Mouse (Mus musculus) liver, embryonic 15.5 days (tissue): ENCODE measurements around the gene Sgms1. TPM values are rescaled to one million over a fixed set of nuclear protein-coding genes. Genes with fewer than 3 reads are reported as not detected.
"Not testable (repeated sequence)": the region's sequence is repeated elsewhere in the genome, so short reads cannot be mapped to it uniquely, and the experiment has no call there.

Experiments used
- ATAC-seq: fragments of 200-750 bp; cut with Nextera tagmentation; 2 replicates; pipeline ENCODE4 v1.8.0; 2017; ENCODE audit warnings: moderate number of reproducible peaks, mild to moderate bottlenecking, moderate library complexity; ENCODE audit not compliant: insufficient read depth
- H3K27ac ChIP-seq: fragments of 300-500 bp; sonication (generic); replicated peaks from 2 replicates; pipeline ENCODE4 v1.5.1; 2015; ENCODE audit warnings: mild to moderate bottlenecking, inconsistent platforms
- H3K27me3 ChIP-seq: fragments of 300-500 bp; sonication (generic); 2 replicates; pipeline ENCODE4 v1.6.1; 2015; ENCODE audit warnings: mild to moderate bottlenecking, inconsistent platforms
- H3K36me3 ChIP-seq: fragments of 300-500 bp; sonication (generic); replicated peaks from 2 replicates; pipeline ENCODE4 v1.6.1; 2015; ENCODE audit warnings: moderate library complexity, mild to moderate bottlenecking, inconsistent platforms
- H3K4me1 ChIP-seq: fragments of 300-500 bp; sonication (generic); replicated peaks from 2 replicates; pipeline ENCODE4 v1.6.1; 2015; ENCODE audit warnings: inconsistent platforms
- H3K4me2 ChIP-seq: fragments of 300-500 bp; sonication (generic); 2 replicates; pipeline ENCODE4 v1.6.1; 2015; ENCODE audit warnings: moderate library complexity, mild to moderate bottlenecking, inconsistent platforms
- H3K4me3 ChIP-seq: fragments of 300-500 bp; sonication (generic); replicated peaks from 2 replicates; pipeline ENCODE4 v1.5.1; 2015; ENCODE audit warnings: mild to moderate bottlenecking, inconsistent platforms
- H3K9ac ChIP-seq: fragments of 300-500 bp; sonication (generic); 2 replicates; pipeline ENCODE4 v1.6.1; 2015; ENCODE audit warnings: moderate library complexity, mild to moderate bottlenecking, inconsistent platforms
- H3K9me3 ChIP-seq: fragments of 300-500 bp; sonication (generic); replicated peaks from 2 replicates; pipeline ENCODE4 v1.6.1; 2016; ENCODE audit warnings: inconsistent platforms
- WGBS: fragments of 180-500 bp; shearing (Covaris S2); methylation state at CpG from one replicate; pipeline ENCODE4 v1.1.7; 2015; ENCODE audit warnings: mixed read lengths; ENCODE audit not compliant: insufficient replicate concordance; 5-methylcytosine and 5-hydroxymethylcytosine counted together
- polyA plus RNA-seq: library from polyadenylated mRNA; unstranded; fragments of >200 nt; fragmentation: Nextera tagmentation; extraction: Ambion mirVana; gene quantifications from 2 replicates; pipeline ENCODE4 v1.2.1, GENCODE M21; 2015

Sgms1 gene
- polyA plus RNA-seq, 1 experiment from 2014 or later = 24.8 TPM

DNA sequence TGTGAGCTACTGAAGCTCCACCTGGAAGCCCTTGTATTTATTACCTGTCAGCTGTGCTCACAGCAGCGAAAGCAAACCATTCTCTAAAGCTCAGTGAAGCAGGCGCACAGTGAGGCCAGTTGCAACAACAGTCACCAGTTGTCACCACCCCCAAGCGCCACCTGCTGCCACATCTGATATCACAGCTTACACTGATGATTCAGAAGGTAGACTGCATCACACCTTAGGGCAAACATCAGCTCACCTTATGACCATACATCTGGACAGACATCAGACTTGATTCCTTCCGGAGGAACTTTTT, 69.2 kb downstream of the Sgms1 start:
- Histone ChIP-seq H3K4me3 (no peak overlapping the region), H3K4me1 (peaks cover 39% of the 10 kb centered on the region), H3K9me3 (no peaks in the 10 kb centered on the region), H3K27ac (no peak overlapping the region), H3K9ac (no peak overlapping the region), H3K27me3 (no peaks in the 10 kb centered on the region), H3K4me2 (peak overlapping the region; percentile 11; the same call in 1 of the 2 replicates), H3K36me3 (no peaks in the 10 kb centered on the region)
- 43% methylated on average over 4 of the region's 4 CpGs for WGBS
- ATAC-seq = peak; percentile 56

DNA sequence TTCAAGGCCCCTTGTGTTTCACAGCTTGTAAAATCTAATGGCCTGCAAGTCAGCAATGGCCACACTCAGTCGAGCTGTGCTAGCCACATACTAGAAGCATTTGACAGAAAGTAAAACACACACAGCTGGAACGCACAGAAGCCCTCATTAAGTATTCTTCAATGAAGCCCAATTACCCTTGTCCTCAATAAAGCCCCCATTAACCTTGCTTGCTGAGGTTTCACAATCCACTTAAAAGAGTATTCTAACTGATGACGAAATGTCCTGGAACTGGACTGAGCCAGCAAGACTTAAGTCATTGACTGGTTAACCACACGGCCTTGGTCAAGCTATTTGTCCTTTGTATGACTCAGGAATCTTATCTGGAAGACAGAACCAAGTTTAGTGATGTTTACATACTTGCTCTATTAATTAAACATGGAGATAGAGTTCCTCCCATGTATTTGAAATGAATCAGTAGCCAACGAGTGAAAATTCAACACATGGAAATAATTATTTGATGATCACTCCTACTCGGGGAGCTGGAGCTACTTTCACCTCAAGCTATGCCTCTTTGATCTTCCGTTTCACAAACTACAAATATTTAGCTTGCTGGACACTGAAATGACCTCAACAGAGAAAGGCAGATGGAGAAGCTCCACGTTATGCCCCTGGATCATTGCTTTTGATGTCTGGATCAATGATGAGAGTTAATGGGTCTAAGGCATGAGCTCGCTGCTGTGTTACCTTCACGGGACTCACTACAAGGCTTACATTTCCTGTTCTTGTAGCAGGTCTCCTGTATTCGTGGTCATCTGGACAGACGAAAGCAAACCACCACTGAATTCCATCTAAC, 69.8 kb downstream of the Sgms1 start:
- H3K4me3 ChIP-seq = no peak overlapping the region
- H3K9me3 ChIP-seq = no peaks in the 10 kb centered on the region
- no peak overlapping the region for H3K27ac ChIP-seq
- 55% methylated on average over 12 of the region's 12 CpGs for WGBS
- H3K9ac ChIP-seq = no peak overlapping the region
- no peaks in the 10 kb centered on the region for H3K36me3 ChIP-seq
- no peaks in the 10 kb centered on the region for H3K27me3 ChIP-seq
- peak overlapping the region; percentile 11; the same call in 1 of the 2 replicates for H3K4me2 ChIP-seq
- ATAC-seq = peak; percentile 29; the same call in 1 of the 2 replicates
- peaks cover 37% of the 10 kb centered on the region for H3K4me1 ChIP-seq

DNA sequence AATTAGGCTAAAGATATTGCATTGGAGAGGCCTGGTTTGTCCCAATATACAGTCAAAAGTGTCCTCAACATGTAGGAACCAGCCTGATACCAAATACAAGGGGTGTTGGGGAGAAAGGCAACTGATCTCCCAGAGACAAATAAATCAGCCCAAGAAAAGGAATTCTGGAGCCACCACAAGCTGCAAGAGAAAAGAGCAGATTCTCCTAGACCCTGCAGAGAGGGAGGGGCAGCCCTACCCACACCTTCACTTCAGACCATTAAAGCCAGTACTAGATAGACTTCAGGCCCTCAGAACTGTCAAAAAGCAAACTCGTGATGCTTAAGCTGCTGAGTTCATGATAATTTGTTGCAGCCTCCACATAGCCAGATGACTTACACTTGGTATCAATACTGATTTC, 70.5 kb downstream of the Sgms1 start:
- ATAC-seq = no peak
- H3K9me3 ChIP-seq = no peaks in the 10 kb centered on the region
- H3K36me3 ChIP-seq = no peaks in the 10 kb centered on the region
- H3K27me3 ChIP-seq = no peaks in the 10 kb centered on the region
- H3K27ac ChIP-seq = no peak overlapping the region
- 47% methylated on average over 1 of the region's 1 CpGs for WGBS
- H3K4me2 ChIP-seq = no peak overlapping the region
- no peak overlapping the region for H3K4me3 ChIP-seq
- H3K4me1 ChIP-seq = peaks cover 34% of the 10 kb centered on the region
- H3K9ac ChIP-seq = no peak overlapping the region

DNA sequence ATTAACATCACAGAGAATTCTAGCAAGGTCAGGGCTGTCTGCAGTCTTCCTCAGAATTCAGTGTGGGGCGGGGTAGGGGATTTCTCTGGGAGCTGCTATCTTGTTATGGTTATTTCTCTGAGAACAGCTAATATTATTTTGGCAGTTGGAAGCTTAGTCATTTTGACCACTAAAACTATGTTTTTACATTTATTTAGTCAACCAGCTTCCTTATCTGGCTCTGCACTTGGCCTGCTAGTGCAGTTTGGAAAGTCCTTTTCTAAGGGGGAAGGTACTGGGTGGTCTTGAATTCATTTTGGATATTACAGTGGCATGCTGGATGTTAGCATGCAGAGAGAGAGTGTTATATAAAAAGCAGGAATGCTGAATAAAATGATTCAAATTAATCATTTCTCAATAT, 72.2 kb downstream of the Sgms1 start:
- H3K4me2 ChIP-seq, H3K27ac ChIP-seq, ATAC-seq, H3K9ac ChIP-seq, H3K27me3 ChIP-seq, H3K4me3 ChIP-seq, H3K36me3 ChIP-seq, H3K9me3 ChIP-seq: not testable (repeated sequence)
- 20% methylated on average over 1 of the region's 1 CpGs for WGBS
- H3K4me1 ChIP-seq = peaks cover 34% of the 10 kb centered on the region

DNA sequence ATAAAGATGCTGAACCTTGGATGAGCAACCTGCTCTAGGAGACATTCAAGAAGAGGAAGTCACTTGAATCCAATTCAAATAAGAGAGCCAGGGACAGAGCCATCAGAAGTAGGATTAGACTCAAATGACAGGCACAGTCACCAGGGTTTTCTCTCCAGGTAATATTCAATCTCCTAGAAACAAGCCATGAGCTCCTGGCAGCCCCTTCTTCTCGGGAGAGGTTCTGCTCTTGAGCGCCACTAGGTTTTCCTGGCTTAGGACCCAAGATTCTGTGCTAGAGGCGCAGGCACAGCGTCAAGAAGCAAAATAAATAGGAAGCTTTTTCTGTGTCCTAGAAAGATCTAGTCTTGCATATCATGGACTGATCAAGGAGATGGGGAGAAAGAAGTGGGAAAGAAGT, 76.2 kb downstream of the Sgms1 start:
- Histone ChIP-seq H3K9me3 (no peaks in the 10 kb centered on the region), H3K4me3 (no peak overlapping the region), H3K36me3 (0 out of 2 replicates have a peak, but pooled peaks cover 2% of the 10 kb centered on the region), H3K27me3 (no peaks in the 10 kb centered on the region), H3K27ac (no peak overlapping the region), H3K4me1 (peaks cover 6% of the 10 kb centered on the region; the same call in 1 of the 2 replicates), H3K4me2 (no peak overlapping the region), H3K9ac (no peak overlapping the region)
- WGBS = 76% methylated on average over 4 of the region's 4 CpGs
- no peak for ATAC-seq

DNA sequence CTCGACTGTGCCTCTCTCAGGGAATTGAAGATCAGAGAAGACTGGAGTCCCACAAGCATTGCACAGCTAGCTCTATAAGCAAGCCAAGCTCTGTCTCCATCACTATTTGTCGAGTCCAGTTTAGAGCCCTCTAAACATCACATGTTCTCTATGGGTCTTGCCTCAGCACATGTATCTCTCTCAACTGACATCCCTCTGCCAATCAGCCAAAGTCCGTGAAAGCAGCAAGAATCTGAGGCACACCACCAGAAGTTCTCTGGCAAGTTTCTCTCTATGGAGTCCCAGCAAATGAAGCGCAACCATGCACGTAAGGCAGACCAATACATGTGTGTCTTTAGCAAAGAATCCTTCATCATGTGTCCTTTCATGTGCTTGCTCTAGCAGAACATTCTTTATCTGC, 77.8 kb downstream of the Sgms1 start:
- ATAC-seq = no peak
- 0 out of 2 replicates have a peak, but pooled peaks cover 2% of the 10 kb centered on the region for H3K36me3 ChIP-seq
- H3K27ac ChIP-seq = no peak overlapping the region
- WGBS = 74% methylated on average over 5 of the region's 5 CpGs
- no peak overlapping the region for H3K4me2 ChIP-seq
- no peak overlapping the region for H3K9ac ChIP-seq
- peaks cover 6% of the 10 kb centered on the region; the same call in 1 of the 2 replicates for H3K4me1 ChIP-seq
- H3K4me3 ChIP-seq = no peak overlapping the region
- no peaks in the 10 kb centered on the region for H3K9me3 ChIP-seq
- H3K27me3 ChIP-seq = no peaks in the 10 kb centered on the region

DNA sequence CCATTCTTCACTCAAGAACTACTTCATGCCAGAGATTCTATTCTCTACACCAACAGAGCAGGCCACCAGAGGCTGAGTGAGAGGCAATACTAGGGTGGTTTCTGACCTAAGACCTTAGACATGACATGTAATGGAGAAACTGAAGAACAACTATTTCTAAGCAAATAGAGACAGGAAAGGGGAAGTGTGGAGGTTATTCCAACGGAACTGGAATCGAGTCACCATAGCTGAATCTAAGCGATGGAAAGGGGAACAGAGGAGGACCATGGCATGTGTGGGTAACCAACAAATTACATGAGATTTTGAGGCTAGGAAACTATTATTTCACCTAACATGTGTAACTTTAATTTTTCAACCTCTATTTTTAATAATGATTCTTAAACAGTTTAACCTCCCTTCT, 78.5 kb downstream of the Sgms1 start:
- Histone ChIP-seq H3K4me2 (no peak overlapping the region), H3K9me3 (no peaks in the 10 kb centered on the region), H3K9ac (no peak overlapping the region), H3K4me1 (peaks cover 1% of the 10 kb centered on the region; the same call in 1 of the 2 replicates), H3K4me3 (no peak overlapping the region), H3K27me3 (no peaks in the 10 kb centered on the region), H3K27ac (no peak overlapping the region), H3K36me3 (0 out of 2 replicates have a peak, but pooled peaks cover 2% of the 10 kb centered on the region)
- ATAC-seq = no peak
- WGBS = 71% methylated on average over 3 of the region's 3 CpGs

DNA sequence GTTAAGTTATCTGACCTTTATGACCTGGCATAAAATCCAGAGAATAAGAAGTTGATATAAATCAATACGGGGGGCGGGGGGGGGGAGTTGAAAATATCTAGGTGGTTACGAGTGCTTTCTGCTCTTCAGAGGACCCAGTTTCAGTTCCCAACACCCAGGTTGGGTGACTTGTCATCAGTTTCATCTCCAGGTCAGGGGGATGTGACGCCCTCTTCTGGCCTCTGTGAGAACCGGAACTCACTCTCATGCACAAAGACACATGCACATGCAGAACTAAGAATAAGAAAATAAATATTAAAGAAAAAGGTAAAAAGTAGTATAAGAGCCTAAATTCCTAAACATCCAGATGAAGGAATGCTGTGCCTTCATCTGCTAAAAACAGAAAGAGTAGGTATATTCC, 79.0 kb downstream of the Sgms1 start:
- no peak overlapping the region for H3K27ac ChIP-seq
- no peaks in the 10 kb centered on the region for H3K27me3 ChIP-seq
- 83% methylated on average over 5 of the region's 5 CpGs for WGBS
- no peak overlapping the region for H3K4me2 ChIP-seq
- H3K4me1 ChIP-seq = no peaks in the 10 kb centered on the region
- no peak overlapping the region for H3K9ac ChIP-seq
- ATAC-seq = no peak
- H3K9me3 ChIP-seq = no peaks in the 10 kb centered on the region
- H3K36me3 ChIP-seq = 0 out of 2 replicates have a peak, but pooled peaks cover 2% of the 10 kb centered on the region
- H3K4me3 ChIP-seq = no peak overlapping the region

DNA sequence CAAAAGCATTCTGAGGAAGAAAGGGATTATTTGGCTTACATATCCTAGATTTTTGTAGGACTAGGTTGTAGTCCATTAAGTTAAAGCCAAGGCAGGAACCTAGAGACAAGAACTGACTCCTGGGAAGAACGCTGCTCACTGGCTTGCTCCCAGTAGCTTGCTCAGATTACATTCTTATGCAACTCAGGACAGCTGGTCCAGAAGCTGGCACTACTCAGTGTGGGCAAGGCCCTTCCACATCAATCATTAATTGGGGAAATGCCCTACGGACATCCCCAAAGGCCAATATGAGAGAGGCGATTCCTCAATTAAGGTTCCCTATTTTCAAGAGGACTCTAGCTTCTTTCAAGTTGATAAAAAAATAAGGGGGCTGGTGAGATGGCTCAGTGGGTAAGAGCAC, 80.2 kb downstream of the Sgms1 start:
- ATAC-seq = no peak
- 86% methylated on average over 3 of the region's 3 CpGs for WGBS
- Histone ChIP-seq H3K9ac (no peak overlapping the region), H3K36me3 (0 out of 2 replicates have a peak, but pooled peaks cover 2% of the 10 kb centered on the region), H3K4me3 (no peak overlapping the region), H3K9me3 (no peaks in the 10 kb centered on the region), H3K4me1 (peaks cover 5% of the 10 kb centered on the region), H3K27me3 (no peaks in the 10 kb centered on the region), H3K4me2 (no peak overlapping the region), H3K27ac (no peak overlapping the region)

DNA sequence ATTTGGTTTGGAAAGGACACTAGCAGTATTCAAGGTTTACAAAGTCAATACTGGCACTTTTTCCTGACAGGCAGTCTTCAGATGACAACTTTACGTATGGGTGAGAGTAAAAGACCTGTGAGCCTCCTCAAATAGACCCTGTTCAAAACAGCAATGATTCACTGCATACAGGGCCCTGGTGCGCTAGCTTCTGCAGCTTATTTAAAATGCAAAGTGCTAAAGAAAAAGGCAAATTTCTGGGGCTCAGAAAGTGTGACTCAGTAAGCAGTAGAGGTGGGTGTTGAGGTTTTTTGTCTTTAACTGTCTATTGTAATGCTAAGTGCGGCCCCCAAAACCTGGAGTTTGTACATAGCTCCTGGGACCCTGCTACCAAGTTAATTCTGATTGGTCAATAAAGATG, 81.2 kb downstream of the Sgms1 start:
- Histone ChIP-seq H3K9me3 (no peaks in the 10 kb centered on the region), H3K4me2 (no peak overlapping the region), H3K36me3 (0 out of 2 replicates have a peak, but pooled peaks cover 2% of the 10 kb centered on the region), H3K4me1 (peaks cover 9% of the 10 kb centered on the region), H3K9ac (no peak overlapping the region), H3K4me3 (no peak overlapping the region), H3K27ac (no peak overlapping the region), H3K27me3 (no peaks in the 10 kb centered on the region)
- ATAC-seq = no peak
- WGBS = 75% methylated on average over 3 of the region's 3 CpGs

DNA sequence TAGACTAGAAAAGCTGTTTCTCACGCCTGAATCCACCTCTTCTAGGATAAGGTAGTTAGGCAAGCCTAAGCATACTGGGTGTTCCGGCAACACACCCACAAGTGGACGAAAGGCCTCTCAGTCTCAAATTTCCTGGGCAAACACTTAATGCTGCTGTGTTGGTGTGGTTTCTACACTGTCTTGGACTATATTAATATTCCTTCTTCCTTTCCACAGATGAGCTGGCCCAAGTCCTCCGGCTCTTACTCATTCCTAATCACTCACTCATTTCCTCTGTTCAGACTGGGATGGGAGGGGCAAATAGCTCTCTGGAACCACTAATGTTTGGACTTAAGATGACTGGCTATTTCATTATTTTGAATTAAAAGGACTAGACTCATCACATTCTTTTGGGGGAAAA, 84.6 kb downstream of the Sgms1 start:
- Histone ChIP-seq H3K4me1 (peaks cover 9% of the 10 kb centered on the region), H3K27me3 (no peaks in the 10 kb centered on the region), H3K36me3 (0 out of 2 replicates have a peak, but pooled peaks cover 2% of the 10 kb centered on the region), H3K9ac (no peak overlapping the region), H3K9me3 (no peaks in the 10 kb centered on the region), H3K4me2 (no peak overlapping the region), H3K4me3 (no peak overlapping the region), H3K27ac (peak overlapping the region; percentile 54)
- whole genome bisulfite sequencing = 52% methylated on average over 4 of the region's 4 CpGs
- ATAC-seq = no peak
